Mouse (Mus musculus) brain, embryonic 18.5 days (tissue): ENCODE measurements at regions not wholly inside any gene's neighbourhood (a gene's known extent, or its start where the extent isn't known, plus 50 kb on each side); places are given as distances from the start of the nearest gene placed in this dataset.
"Not testable (repeated sequence)": the region's sequence is repeated elsewhere in the genome, so short reads cannot be mapped to it uniquely, and the experiment has no call there.

Experiments
- DNase-seq: peaks from one replicate; pipeline ENCODE4 v3.0.0-alpha.2; 2012; ENCODE audit warnings: low read depth, low spot score

DNA sequence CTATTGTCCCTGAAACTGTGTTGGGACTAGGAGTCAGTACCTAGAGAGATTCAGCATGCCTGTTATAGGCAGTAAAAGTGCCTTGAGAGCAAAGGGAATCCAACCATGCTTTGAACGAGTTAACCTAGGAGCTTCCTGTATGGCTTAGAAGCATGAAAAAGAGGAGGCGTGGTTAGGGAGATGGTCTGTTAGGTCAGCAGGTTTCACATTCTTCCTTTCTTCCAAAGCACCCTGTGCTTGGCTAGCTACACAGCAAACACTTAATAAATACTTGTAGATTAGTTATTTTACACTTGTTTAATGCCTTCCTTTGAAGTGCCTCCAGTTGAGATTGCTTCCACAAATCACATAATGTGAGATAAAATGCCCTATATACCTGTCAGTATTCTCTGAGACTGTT is 284.9 kb upstream of the Adgra3 start:
- no peak for DNase-seq

DNA sequence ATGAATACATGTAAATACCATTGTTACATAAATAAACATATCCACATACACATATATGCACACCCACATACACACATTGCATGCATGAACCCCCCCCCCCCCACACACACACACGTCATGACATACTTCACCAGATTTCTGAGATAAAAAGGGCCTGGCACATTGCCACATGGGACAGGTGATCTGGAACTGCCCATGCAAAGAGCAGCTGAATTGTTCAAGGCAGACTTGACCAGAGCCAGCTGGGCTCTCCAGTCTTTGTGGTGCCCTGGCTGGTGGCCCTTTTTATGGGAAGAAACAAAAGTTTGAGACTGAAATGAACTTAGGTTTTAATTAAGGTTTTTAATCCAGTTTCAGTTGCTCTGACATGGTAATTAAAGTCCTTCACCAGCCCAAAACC is 250.7 kb upstream of the Adgra3 start:
- DNase-seq: no peak

DNA sequence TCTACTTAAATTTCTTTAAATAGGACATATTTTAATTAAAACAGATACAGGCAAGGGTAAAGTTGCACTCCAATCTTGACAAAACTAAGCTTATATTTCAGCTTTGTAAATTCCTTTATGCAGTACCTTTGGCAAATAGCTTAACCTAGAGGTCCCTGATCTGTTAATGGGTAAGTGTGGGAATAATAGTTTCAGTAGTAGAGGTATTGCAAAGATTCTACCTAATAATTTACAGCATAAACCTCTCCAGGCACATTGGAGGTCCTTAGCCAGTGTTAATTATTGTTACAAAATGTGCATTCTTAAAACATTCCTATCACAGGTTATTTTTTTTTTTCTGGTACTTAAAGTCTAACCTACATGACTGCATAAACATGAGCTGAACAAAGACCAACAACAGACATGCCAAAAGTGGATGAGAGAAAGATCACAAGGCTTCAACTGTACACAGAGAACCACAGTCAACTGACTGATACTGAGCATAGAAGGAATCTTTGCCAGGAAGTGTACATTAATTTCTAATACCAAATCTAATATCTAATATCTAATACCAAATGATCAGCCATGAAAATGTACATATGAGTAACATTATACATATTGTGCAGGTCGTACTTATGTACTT is 245.2 kb upstream of the Adgra3 start:
- no peak for DNase-seq

DNA sequence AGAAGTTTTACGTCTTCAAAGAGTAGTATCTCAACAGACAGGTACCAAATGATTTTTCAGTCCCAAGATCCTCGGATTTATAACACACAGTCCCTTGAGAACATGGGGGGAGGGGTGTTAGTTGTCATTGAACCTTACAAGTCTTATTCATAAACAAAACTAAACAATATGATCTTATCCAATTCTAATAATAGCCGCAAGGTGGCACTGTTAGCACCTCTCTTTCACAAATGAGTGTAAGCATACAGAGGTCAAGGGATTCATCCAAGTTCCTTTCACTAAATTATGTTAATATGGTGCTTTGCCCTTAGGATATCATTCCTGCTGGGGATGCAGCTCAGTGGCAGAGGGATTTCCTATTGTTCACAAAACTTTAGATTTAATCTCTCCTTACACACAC is 235.0 kb upstream of the Adgra3 start:
- DNase-seq: no peak

DNA sequence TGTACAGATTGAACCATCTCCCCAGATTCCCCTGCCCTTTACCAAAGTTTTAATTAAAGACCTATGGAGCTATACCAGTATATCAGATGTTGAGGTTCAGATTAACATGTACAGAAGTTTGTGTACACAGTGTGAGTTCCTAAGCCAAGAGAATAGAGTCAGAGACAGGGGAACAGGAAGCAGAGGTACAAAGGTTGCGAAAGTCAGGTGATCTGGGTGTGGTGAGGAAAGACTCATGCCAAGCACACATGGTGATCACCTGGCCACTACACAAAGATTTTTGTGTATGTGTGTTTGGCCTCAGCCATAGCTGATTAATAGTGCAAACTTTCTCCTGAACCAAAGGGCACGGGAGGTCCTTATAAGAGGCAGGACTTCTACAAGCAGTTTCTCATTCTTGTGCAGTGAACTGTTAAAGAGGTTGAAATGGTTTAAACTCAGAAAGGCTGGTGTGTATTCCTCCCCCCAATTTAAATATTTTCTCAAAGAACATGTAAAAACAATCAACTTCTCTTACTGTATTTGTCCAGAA is 232.1 kb upstream of the Adgra3 start:
- no peak for DNase-seq

DNA sequence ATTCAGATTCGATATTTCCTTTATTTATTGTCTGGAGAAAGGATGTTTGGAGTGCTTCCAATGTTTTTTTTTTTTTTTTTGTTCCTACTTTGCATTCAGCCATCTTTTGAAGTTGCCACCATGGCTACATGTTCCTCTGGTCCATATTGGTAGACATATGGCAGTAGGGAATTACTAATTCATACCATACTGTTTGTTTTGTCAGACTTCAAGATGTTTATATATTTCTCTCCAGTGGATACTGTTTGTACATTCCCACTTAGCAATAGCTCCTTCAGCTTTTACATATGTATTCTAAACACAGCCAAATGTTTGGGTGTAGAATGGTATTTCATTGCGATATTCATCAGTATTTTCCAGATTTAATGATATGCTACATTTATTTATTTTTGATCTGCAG is 201.6 kb upstream of the Adgra3 start:
- peak; percentile 42 for DNase-seq

DNA sequence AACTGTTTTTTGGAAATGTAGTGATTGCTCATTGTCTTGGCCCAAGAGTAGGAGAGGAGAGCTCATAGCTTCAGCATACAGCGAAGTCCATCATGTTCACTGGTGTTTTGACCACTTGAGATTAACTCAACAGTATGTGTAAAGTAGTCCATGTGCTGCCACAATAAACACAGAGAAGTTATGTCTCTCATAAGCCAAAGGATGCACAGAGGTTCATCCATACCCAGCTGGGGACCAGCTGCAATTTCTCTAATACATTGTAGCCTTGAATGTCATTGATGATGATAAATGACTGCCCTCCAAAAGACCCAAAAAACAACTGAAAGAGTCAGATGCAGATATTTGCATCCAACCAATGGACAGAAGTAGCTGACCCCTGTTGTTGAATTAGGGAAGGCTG is 199.2 kb upstream of the Adgra3 start:
- DNase-seq: no peak

DNA sequence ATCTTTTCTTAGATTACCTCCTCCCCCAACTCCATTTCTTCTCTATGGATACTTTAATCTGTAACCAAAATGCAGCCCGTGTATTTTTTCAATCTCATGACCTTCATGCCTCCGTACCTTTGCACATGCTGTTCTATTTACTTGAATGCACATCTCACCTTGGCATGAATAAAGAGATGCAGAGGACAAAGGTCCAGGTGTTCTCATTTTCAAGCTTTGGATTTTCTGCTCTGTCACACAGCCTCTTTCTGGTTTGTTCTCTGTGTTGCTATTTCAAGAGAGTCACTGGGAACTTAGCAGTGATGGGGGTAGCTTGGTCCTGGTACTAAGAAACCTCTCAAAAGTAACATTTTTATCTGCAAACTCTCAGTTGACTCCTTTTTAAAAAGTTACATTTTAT is 175.3 kb upstream of the Adgra3 start:
- no peak for DNase-seq

DNA sequence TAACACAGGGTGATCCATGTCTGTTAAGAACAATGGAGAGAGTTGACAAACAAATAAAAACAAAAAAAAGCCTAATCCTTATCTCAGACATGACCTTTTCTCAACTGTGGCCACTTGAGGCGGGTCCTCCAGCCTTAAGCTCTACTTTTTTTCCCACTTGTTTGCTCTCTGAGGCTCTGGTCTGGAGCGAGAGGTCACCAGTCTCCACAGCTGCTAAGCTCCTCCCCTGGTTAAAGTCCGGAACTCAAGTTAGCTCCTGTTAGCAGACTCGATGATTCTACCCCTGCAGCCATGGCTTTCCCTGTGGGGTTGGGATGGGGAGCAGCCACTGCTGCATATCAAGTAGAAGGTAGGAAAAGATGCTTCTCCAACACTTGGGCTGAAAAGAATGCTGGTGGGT is 158.2 kb upstream of the Adgra3 start:
- DNase-seq: no peak

DNA sequence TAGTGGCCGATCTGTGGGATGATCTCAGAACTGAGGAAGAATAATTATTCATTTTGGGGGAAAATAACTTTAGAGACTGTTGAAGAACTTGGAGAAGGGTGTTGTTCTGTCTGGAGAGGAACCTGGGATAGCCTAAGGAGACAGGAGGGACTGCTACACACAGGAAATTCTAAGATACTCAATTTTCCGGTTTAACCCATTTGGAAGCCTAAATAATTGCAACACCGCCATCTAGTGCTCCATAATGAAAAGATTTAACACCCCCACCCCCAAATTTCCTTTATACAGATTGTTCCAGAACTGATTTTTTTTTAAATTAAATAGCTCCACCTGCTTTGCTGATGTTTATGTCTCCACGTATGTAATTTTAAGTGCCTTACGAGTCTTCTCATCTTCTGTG is 157.2 kb upstream of the Adgra3 start:
- DNase-seq: peak; percentile 6

DNA sequence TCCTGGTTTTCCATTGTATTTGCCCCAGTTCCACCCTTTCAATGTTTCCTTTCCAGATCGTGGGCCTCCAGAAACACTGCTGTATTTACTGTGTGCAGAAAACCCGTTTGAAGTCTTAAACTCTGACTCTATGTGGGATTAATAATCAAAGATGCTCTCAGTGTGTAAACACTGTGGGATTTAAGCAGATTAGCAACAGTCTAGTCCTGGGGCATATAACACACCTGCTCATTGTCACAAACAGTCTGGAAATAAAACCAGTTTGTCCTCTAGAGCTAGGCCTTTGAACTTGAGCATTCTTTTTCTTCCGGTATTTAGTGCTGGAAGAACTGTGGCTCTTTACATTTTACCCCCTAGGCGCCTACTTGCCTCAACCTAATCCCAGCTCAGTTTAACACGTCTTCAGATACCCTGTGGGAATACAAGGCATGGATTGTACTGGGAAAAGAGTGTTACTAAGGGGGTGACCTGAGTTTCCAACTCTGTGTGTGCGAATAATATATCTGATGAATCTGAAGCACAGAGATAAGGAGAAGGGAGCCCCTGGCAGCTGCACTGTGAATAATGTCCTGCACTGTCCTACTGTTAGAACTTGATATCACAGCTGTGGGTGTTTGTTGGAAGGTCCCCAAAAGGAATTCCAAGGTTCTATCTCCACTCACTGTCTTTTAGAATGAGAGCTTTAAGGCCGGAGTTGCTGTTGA is 143.7 kb upstream of the Adgra3 start:
- DNase-seq: no peak

DNA sequence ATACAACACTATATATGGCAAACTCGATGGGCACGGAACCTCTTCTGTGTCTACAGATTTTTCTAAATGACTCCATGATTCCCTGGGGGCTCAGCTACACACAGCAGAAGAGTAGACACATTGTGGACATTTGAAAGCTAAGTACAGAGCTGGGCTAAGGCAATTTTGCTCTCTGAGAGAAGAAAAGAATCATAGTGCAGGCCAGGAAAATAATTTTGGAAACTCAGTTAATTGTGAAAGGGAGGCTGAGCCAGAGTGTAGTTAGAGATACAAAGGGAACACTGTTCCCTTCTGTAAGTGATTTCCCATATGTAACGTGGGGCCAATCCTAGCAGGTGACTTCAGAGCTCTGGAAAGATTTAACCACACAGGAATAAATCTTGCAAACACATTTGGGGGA is 137.6 kb upstream of the Adgra3 start:
- no peak for DNase-seq

DNA sequence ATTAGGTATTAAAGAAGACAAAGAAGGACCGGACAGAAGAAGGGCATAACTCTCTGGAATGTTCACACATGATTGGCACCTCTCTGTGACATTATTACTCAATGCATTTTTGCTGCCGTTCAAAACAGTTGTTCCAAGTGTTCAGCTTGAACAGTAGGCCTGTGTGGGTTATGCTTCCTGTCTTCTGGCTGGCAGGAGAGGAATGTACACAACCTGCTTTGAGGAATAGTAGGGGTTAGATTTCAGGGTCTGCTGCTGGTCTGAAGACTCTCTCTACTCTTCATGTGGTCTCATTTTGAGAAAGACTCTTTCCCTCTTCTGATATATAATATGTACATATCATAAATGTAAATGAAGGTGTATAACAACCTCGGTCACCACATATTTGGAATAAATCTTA is 137.2 kb upstream of the Adgra3 start:
- DNase-seq: no peak

DNA sequence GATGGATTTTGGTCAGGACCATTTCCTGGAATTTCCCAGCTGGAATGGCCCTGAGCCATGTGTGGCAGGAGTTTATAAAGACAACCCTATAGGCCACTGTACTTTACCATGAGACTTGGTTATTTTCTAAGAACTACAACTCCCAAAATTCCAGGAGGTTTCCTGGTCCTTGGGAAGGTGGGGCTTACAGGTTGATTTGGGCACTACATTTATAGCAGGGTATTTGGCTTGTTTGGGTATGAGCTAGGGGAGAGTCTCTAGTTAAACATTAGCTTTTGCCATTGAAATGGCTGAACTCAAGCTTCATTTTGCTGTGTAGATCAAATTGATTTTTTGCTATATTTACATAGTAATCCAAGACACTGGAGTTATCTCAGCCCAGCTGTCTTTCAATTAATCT is 130.6 kb upstream of the Adgra3 start:
- no peak for DNase-seq

DNA sequence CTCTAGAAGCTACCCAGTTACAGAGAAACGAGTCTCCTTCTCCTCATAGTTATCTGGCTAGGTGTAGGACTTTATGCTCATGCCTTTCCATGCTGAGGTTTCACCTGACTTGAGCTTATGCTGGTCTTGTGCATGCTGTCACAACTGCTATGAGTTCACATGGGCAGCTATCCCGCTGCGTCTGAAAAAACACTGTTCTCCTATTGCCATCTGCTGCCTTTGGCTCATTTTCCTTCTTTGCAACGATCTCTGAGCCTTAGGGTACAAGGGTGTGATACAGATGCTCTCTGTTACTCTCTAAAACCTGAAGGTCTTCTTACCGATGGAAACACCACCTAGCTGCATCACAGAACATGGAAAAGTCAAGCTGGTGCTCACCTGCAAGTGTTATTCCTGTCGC is 123.9 kb upstream of the Adgra3 start:
- DNase-seq: no peak

DNA sequence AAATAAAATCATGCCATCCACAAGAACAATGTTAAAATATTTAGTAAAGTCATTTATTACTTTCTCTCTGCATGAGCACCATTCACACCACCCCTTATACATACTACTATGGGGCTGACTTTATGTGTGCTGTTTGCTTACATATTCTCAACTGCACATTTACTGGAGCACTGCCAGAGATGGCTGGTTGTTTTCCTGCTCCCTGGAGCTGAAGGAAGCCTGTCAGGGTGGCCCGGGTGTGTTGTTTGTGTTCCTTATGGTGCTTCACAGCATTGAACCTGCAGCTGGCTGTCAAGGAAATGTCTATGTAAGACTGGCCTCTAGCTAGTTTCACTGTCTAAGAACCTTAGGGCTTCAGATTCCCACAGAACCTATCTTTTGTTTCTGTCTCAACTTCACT is 97.8 kb upstream of the Adgra3 start:
- DNase-seq: no peak

DNA sequence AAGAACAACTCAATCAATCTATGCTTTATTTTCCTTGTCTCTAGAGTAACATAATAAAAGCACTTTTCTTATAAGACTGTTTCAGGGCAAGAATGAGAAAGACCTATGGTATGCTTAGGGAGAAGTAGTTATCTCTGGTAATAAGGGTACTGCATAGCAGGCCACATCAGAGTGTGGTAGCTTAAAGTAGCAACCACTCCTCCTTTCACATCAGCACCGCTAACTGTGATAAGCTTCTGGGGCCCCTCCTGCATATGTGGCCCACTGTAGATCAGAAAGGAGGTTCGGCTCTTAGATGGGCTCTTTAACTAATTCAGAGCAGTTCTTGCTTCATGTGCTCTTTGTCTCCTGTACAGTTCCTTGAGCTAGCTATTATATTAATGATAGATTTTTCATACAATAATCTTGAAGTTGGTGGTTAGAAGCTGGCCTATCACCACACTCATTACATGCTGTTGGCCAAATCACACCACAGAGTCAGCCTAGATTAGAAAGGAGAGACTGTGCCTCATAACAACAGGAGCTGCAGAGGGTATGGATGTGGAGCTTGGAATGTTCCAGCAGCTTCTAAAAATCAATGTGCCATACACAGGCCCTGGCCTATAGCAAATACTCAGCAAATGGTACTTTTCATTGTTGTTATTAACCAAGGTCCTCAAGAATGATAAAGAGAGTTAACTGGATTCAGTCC is 96.5 kb upstream of the Adgra3 start:
- DNase-seq: not testable (repeated sequence)

DNA sequence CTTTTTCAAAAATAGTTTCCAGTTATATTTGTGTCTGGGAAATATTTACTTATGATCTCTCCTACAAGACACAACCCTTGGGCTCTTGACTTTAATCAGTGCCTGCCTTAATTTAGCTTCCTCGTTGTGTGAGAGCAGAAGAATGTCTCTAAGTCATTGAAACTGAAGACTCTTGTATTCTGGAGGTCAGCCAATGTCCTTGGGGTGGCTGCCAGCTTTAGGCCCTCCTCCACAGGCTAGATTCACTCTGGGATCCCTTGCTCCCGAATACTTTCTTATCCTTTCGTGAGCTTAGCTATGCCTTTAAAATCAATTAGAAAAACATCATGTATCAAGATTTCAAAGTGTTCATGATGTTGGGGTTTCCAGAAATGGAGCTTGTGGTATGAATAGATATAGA is 88.1 kb upstream of the Adgra3 start:
- DNase-seq: no peak

DNA sequence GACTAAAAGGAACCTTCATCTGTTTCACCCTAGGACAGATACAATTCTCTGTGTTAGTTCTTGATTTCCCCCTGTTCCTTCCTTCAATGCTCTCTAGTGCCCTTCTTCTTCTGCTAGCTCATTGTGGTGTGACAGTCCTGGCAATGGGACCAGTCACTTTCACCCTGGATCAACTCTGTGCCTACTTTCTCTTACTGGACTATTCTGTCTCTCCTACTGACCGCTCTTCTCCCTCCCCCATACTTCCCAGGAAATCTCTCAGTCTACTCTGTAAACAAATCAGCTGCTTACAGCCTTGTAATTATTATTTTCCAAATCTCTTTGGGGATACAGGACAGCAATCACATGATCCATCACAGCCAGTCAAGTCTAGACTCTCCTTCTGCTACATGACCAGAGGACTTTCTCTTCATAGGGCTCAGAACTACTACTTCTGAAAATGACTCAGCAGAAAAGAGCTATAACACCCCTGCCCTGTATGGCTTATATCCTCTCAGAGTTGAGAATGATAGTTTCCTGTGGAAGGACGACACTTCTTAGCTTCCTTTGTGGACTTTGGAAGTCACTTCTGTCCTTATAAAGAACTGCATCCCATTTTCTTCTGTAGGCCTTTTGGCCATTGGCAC is 86.8 kb upstream of the Adgra3 start:
- DNase-seq: no peak

DNA sequence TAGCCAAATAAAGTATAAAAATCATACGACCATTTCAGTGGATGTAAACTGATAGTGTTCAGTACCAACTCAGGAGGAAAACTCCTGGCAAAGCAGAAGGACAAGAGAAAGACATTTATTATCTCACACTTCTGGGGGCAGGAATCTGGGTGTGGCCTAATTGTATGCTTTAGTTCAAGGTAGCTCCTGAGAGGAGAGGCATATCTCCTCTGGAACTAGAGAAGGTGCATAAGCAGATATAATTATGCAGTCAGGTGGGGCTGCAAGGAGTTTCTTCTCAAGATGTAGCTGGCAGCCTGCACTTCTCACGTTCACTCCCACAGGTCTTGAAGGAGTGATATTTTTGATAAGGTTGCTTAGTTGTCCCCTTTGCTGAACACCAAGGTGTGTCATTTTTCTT is 71.4 kb upstream of the Adgra3 start:
- no peak for DNase-seq

DNA sequence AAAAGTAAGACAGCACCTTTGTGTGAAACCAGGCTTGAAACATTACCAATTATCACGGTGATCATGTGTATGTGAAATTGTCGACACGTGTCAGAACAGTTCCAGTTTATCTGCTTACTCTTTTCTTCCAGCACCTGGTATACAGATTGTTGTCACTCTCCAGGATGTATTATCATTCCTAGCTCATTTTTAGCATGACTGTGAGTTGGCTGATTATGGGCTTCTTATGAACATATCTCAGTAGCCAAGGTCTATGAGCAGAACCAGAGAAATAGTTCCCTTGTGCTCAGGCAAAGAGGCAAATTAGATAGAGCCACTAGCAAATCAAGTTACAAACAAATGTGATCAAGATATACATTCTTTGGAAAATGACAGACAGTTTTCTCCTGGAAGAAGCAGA is 70.2 kb upstream of the Adgra3 start:
- no peak for DNase-seq

DNA sequence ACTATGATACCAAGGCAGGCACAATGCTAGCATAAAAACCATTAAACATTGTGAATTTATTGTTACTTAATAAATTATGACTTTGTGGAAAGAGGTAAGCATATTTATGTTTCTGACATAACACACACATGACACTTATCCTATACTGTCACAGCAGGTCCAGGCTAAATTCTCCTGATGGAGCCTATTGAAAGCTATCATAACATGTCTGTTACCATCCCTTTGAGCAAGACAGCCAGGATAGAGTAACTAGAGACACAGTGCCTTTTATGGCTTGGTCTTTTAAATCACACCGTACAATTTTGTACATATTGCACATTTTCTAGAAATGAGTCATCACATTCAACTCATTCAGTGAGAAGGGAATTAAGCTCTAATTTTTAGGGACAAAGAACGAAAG is 67.8 kb upstream of the Adgra3 start:
- DNase-seq: no peak

DNA sequence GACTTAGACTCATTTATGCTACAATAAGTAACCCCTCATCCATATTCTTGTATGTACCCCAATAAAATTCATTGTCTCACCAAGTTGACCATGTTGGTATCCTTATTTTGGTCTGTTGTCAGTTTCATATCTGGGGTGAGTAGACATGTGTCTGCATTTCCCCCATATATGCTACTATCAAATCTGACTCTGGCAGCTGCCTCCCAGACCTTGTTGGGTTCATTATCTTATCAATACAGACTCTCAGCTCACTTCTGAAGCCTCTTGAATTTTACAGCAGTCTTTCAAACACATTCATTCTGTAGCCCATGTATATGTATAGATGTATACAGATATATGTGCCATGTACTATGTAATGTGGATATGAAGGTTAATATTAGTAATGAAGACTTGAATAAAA is 67.4 kb upstream of the Adgra3 start:
- no peak for DNase-seq
